Mouse (Mus musculus) gastrocnemius, postnatal 4 days (tissue): ENCODE results near the gene Olfr307. TPM values are rescaled to one million over a fixed set of nuclear protein-coding genes. Genes with fewer than 3 reads are reported as not detected.
"Not testable (repeated sequence)": the region's sequence is repeated elsewhere in the genome, so short reads cannot be mapped to it uniquely, and the experiment has no call there.

ENCODE experiments used
- DNase-seq, 2 experiments: peaks; one replicate each; pipeline ENCODE4 v3.0.0; 2021 to 2022; ENCODE audit warnings: low spot score in 2 of 2, mixed read lengths in 2 of 2
- long read RNA-seq, 2 experiments: library from polyadenylated mRNA; stranded (forward); transcript quantifications; one replicate each; pipeline ENCODE4 v2.0.0; 2021
- microRNA-seq: library from miRNA; unstranded; fragments of <30 nt; microRNA quantifications from one replicate; pipeline ENCODE4 v1.2.0, GENCODE M21; 2021
- total RNA-seq, 2 experiments: library from RNA; stranded (reverse); gene quantifications; 2 replicates each; pipeline ENCODE4 v1.2.3; 2021

Gene Olfr307
- total RNA-seq: not detected
- long read RNA-seq, experiment 1: 0 reads
- long read RNA-seq, experiment 2: 0 reads

DNA sequence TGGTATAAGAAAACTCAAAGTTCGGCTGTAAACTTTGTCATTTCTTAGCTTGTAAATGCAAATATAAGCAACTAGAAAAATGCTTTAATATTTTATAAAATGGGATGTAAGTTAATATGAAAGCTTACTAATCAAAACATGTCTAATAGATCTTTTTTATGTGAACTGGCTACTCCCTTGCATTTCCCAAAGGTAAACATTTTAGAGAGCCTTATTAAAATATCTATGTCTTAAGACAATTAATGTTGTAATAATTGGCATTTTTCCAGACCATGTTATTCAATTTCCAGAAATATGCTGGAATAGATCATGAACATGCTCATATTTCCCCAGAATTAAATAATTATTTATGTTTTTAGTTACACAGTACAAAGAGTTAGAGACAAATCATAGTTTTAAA is at the start of gene Olfr307:
TSS of gene Olfr307 (minus strand) at position 101 of the 400 bp plus-strand sequence.
- no peak for DNase-seq

- DNase-seq: no peak
These were observed 49.2 kb upstream of the Olfr307 start, which contains the start of gene Olfr304 for GRCm38 (mm10) chr7:86386558-86386957. Gene Olfr304 (minus strand): TSS chr7:86386658.

GRCm38 (mm10) chr7:86385769-86386168 is 48.4 kb upstream of the Olfr307 start:
- DNase-seq: no peak

DNA sequence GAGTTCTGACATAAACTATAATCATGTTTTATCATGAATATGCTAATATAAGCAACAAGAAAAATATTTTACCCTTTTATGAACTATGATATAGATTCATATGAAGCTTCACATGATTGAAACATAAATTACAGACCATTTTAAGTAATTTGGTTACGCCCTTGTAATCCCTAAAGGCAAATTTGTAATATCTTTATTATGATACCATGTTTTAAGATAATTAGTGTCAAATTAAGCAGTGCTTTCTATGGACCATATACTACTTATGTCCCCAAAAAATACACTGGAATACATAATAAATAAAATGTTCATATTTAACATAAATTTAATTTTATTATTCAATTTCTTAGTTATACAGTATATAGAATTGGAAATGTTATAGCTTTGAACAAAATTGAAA is 29.4 kb upstream of the Olfr307 start, which contains the start of gene Olfr305:
TSS of gene Olfr305 (minus strand) at position 101 of the 400 bp plus-strand sequence.
- DNase-seq: no peak

DNA sequence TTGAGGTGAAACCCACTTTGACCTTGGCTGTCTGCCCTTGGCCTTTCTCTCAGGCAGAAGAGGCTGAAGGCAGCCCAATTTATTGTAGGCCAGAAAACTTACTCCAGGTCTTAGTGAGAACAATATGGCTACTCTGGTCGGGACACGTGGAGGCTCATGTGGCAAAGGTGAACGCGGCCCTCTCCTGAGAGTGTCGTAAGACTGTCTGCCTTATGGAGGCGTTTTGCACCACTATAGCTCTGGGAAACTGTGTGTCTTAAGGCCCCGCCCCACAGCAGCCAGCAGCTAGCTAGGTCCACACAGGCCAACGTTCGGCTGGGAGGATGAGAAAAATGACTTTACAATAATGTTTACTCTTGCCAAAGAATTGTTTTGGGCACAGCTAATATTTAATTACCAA is 8.9 kb upstream of the Olfr307 start:
- DNase-seq: not testable (repeated sequence)

DNA sequence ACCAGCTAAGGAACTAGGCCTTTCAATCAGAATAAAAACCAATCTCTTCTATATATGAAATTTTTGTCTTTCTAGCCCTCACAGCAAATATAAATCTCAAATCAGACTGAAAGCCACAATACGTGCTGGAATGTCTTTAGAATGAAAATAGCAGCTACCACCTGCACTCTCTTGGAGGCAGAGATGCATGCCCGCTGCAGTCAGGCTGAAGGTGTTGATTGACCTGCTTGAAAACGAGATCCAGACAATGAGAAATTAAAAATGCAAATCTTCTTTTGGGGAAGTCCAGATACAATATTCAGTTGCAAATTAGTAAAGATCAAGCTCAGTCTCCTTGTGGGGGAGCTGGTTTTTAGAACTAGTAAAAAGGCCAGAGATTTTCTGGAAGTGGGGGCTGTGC is 6.9 kb upstream of the Olfr307 start:
- no peak for DNase-seq

DNA sequence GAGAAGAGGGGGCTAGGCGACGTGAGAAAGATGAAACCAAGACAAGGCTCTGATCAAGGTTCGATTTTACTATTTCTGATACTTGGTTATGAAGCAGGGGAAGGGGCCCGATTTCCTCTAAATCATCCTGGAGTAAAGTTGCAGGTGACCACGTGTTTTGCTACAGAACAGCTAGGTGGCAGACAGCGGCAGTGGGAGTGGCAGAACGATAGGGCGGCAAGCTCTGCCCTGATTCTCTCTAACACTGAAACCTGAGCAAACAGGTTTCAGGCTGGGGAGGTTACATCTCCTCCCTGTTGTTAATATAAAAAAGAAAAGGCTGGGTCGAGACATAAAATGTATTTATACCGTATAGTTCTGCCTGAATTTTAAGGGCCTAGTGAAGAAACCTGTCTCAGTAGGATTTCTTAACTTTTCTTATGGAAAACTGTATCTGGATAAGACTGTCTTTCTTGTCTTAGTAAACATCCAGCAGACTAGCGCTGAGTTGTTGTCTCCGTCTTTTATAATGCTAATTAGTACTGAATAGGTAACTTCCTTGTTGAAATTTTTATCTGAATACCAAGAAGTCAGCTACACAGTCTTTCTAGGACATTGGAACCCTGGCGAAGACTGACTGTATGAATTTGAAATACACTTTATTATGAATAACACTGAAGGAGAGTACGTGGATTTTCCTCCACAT is 5.6 kb upstream of the Olfr307 start:
- no peak for DNase-seq

GRCm38 (mm10) chr7:86325530-86325929 is 11.9 kb downstream of the Olfr307 start, which contains the start of gene Olfr308:
Gene Olfr308 (minus strand): TSS chr7:86325630.
- no peak for DNase-seq

DNA sequence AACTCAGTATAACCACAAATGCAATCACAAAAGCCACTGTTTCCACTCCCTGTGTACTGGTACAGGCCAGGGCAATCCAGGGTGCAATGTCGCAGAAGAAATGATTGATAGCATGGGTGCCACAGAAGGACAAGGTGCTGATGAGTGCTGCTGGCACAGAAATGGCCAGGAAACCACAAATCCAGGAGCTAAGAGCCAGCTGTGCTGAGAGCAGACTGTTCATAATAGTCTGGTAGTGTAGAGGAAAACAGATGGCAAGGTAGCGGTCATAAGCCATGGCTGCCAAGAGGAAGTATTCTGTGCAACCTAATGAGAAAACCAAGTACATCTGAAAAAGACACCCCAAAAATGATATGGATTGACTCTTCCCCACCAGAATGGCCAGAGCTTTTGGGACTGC is 16.1 kb downstream of the Olfr307 start:
- DNase-seq: no peak

DNA sequence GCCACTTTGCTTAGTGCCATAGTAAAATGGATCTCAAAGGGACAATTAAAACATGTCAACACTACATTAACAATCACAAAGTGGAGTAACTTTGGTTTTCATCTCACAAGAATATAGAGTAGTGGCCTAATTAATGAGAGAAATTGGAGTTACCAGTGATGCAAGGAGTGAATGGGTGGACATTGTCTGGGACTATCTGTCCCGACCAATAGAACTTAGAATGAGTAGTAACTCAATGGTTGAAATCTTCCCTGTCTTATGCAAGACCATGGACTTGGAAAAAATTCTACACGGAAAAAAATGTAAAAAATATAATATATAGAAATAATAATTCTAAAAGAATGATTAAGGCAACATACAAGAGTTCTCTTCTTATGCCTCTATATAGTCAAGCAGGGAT is 23.8 kb downstream of the Olfr307 start, which contains the start of gene Olfr309:
TSS of gene Olfr309 (minus strand) at position 101 of the 400 bp plus-strand sequence.
- no peak for DNase-seq

Small RNA genes lying within 50 kb of the gene (microRNA-seq; reads per million reads assigned to microRNA genes)
- gene Gm23192: not detected

Other genes with a start within 250 kb of the Olfr307 start
- not detected for gene Vmn2r75, start 165.8 kb downstream of the Olfr307 start, total RNA-seq
- not detected for gene Vmn2r76, start 91.3 kb downstream of the Olfr307 start, total RNA-seq
- not detected for gene Olfr310, start 60.4 kb downstream of the Olfr307 start, total RNA-seq
- gene Olfr309, start 23.9 kb downstream of the Olfr307 start, total RNA-seq: not detected
- not detected for gene Olfr308, start 12.0 kb downstream of the Olfr307 start, total RNA-seq
- gene Olfr305, start 29.3 kb upstream of the Olfr307 start, total RNA-seq: not detected
- not detected for gene Olfr304, start 49.1 kb upstream of the Olfr307 start, total RNA-seq
- not detected for gene Olfr303, start 60.2 kb upstream of the Olfr307 start, total RNA-seq
- not detected for gene Olfr301, start 66.3 kb upstream of the Olfr307 start, total RNA-seq
- not detected for gene Olfr299, start 122.3 kb upstream of the Olfr307 start, total RNA-seq
- gene Olfr298, start 154.9 kb upstream of the Olfr307 start, total RNA-seq: not detected
- gene Olfr297, start 182.4 kb upstream of the Olfr307 start, total RNA-seq: not detected
- gene Olfr295, start 246.3 kb upstream of the Olfr307 start, total RNA-seq: not detected